Mouse (Mus musculus) sigmoid colon, adult 10 weeks (tissue): Measurements from ENCODE around the gene Ccna1. TPM values are rescaled to one million over a fixed set of nuclear protein-coding genes. Genes with fewer than 3 reads are reported as not detected.

Experiments used
- polyA plus RNA-seq: library from polyadenylated mRNA; stranded (reverse); fragments of 350-450 nt; fragmentation: Illumina TruSeq; extraction: RNeasy Lipid Tissue Mini Kit (QIAGEN cat#74804); gene quantifications from one replicate; pipeline ENCODE4 v1.2.3, GENCODE M21; 2014; ENCODE audit warnings: low read depth, low replicate concordance

Gene Ccna1
- not detected for polyA plus RNA-seq

DNA sequence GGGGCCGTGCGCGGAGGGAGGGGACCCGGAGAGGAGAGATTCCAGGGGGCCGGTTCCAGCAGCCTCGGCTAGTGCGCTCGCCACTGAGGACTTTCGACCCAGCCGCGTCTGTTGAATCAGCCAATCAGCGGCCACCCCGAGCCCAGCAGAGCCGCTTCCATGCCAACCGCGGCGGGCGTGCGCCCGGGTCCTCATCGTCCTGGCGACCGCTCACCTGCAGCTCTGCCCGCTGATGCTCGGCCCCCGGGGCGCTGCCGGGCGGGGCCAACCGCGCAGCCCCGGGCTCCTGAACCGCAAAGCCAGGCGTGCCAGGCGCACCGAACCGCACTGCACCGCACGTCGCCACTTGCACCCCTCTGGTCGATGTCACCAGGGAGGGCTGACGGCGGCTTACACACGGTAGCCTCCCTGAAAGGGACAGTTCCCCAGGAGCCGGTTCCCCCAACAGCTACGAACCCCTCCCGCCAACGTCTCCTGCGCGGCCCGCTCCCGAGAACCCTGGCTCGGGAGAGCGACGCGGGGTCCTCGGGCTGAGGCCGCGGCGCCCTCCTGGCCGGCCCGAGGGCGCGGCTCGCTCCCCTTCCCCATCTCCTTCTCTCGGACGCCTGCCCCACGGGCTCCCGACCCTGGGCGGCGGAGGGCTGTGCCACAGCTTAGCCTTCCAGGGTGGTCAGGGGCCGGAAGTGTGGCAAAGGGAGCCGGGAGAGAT, at the start of gene Ccna1:
Ccna1 (minus strand) TSS at position 464 of the 709 bp plus-strand sequence.

Other genes starting within 250 kb of the Ccna1 start
- gene Rfxap, start 247.7 kb downstream of the Ccna1 start, polyA plus RNA-seq, result 13.5 TPM
- not detected for gene Sertm1, start 139.6 kb downstream of the Ccna1 start, polyA plus RNA-seq
- gene Spg20, start 56.6 kb upstream of the Ccna1 start, polyA plus RNA-seq, result 12.7 TPM
- gene Ccdc169, start 81.8 kb upstream of the Ccna1 start, polyA plus RNA-seq, result 0.44 TPM
- gene Sohlh2, start 126.5 kb upstream of the Ccna1 start, polyA plus RNA-seq, result not detected
- gene Dclk1, start 186.9 kb upstream of the Ccna1 start, polyA plus RNA-seq, result 44.2 TPM